Mouse (Mus musculus): ENCODE measurements around the gene Mc3r. TPM values are rescaled to one million over a fixed set of nuclear protein-coding genes. Genes with fewer than 3 reads are reported as not detected.

Gene Mc3r
- polyA plus RNA-seq, 1 experiment from 2014 or later, result not detected

DNA sequence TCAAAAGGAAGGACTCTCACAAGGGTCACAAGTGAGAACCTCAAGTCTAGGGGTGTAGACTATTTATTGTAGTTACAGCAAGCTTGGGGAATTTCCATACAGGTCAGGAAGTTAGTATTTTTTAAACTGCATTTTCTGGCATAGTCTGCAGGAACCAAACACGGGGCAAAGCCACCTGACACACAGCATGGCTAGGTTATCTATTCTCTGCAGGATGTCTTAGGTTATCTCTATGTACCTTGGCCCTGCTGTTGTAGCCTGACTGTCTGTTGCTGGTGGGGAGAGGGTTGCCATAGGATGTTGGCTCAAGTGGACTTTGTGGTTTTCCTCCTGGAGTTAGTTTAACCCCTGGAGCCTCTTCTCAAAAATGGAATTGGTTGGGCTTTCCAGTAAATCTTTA, 49.8 kb downstream of the Mc3r start:
- H3K4me1 ChIP-seq (ENCODE audit: control insufficient read depth, insufficient read depth, low read length), result no peaks in the 10 kb centered on the region
- H3K4me3 ChIP-seq (ENCODE audit: low read depth, low read length), result no peak overlapping the region
- 79% methylated on average over 1 of the region's 1 CpGs for WGBS
- H3K27ac ChIP-seq (replicated peaks; ENCODE audit: low read depth, low read length), result no peak overlapping the region
- ATAC-seq (ENCODE audit: insufficient number of reproducible peaks, low FRiP score, low TSS enrichment, low read depth) (no peak), DNase-seq (ENCODE audit: low spot score) (no peak)
- no peak overlapping the region for H3K9ac ChIP-seq (ENCODE audit: low read length)
- no peaks in the 10 kb centered on the region for H3K36me3 ChIP-seq (ENCODE audit: control insufficient read depth, insufficient read depth, low read length)
- H3K9me3 ChIP-seq (ENCODE audit: control insufficient read depth, low read length), result no peaks in the 10 kb centered on the region
- no peaks in the 10 kb centered on the region for H3K27me3 ChIP-seq (ENCODE audit: control insufficient read depth, insufficient read depth, low read length)
- no peak overlapping the region for H3K4me2 ChIP-seq (ENCODE audit: low read depth, severe bottlenecking)

DNA sequence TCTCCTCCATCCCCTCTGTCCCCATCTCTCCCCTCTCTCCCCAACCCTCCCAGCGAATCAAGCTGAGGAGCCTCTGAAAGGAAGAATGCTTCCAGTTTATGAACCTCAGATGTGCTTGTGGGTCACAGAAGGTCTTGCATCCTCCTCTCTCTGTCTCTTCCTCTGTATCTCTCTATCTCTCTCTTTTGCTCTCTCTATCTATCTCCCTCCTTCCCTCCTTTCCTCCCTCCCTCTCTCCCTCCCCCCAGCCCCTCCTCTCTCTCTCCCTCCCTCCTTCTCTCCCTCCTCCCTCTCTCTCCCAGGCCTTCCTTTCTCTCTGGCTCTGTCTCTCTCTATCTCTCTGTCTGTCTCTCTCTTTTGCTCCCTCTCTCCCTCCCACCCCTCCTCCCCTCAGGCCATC, 50.2 kb downstream of the Mc3r start:
- DNase-seq (ENCODE audit: low spot score) (no peak), ATAC-seq (ENCODE audit: insufficient number of reproducible peaks, low FRiP score, low TSS enrichment, low read depth) (no peak)
- Histone ChIP-seq H3K36me3 (ENCODE audit: control insufficient read depth, insufficient read depth, low read length) (no peaks in the 10 kb centered on the region), H3K27ac (replicated peaks; ENCODE audit: low read depth, low read length) (no peak overlapping the region), H3K9ac (ENCODE audit: low read length) (no peak overlapping the region), H3K4me1 (ENCODE audit: control insufficient read depth, insufficient read depth, low read length) (no peaks in the 10 kb centered on the region), H3K4me2 (ENCODE audit: low read depth, severe bottlenecking) (no peak overlapping the region), H3K9me3 (ENCODE audit: control insufficient read depth, low read length) (no peaks in the 10 kb centered on the region), H3K4me3 (ENCODE audit: low read depth, low read length) (no peak overlapping the region), H3K27me3 (ENCODE audit: control insufficient read depth, insufficient read depth, low read length) (no peaks in the 10 kb centered on the region)
- WGBS, result 43% methylated on average over 1 of the region's 1 CpGs

GRCm38 (mm10) chr2:172299126-172299921, 51.0 kb downstream of the Mc3r start:
- H3K9me3 ChIP-seq (ENCODE audit: control insufficient read depth, low read length), result no peaks in the 10 kb centered on the region
- WGBS, result 20% methylated on average over 14 of the region's 14 CpGs
- no peak overlapping the region for H3K4me2 ChIP-seq (ENCODE audit: low read depth, severe bottlenecking)
- ATAC-seq (ENCODE audit: insufficient number of reproducible peaks, low FRiP score, low TSS enrichment, low read depth) (no peak), DNase-seq (ENCODE audit: low spot score) (no peak)
- no peaks in the 10 kb centered on the region for H3K36me3 ChIP-seq (ENCODE audit: control insufficient read depth, insufficient read depth, low read length)
- no peak overlapping the region for H3K27ac ChIP-seq (replicated peaks; ENCODE audit: low read depth, low read length)
- H3K4me1 ChIP-seq (ENCODE audit: control insufficient read depth, insufficient read depth, low read length), result no peaks in the 10 kb centered on the region
- H3K9ac ChIP-seq (ENCODE audit: low read length), result no peak overlapping the region
- no peak overlapping the region for H3K4me3 ChIP-seq (ENCODE audit: low read depth, low read length)
- no peaks in the 10 kb centered on the region for H3K27me3 ChIP-seq (ENCODE audit: control insufficient read depth, insufficient read depth, low read length)

Other genes starting within 250 kb of the Mc3r start
- gene Cbln4, start 205.0 kb upstream of the Mc3r start, polyA plus RNA-seq (2014; fragmentation: Nextera tagmentation; extraction: Ambion mirVana), result 5.8 and 7.3 TPM in 2 replicates
- gene Fam210b, start 97.1 kb downstream of the Mc3r start, polyA plus RNA-seq (2014; fragmentation: Nextera tagmentation; extraction: Ambion mirVana), result 14.9 and 15.9 TPM in 2 replicates
- 219 and 224 TPM in 2 replicates for gene Aurka, start 122.0 kb downstream of the Mc3r start, polyA plus RNA-seq (2014; fragmentation: Nextera tagmentation; extraction: Ambion mirVana)
- gene Cstf1, start 122.2 kb downstream of the Mc3r start, polyA plus RNA-seq (2014; fragmentation: Nextera tagmentation; extraction: Ambion mirVana), result 52.1 and 60.3 TPM in 2 replicates
- gene Cass4, start 145.3 kb downstream of the Mc3r start, polyA plus RNA-seq (2014; fragmentation: Nextera tagmentation; extraction: Ambion mirVana), result 0.11 and 0.35 TPM in 2 replicates
- 74.6 and 78.9 TPM in 2 replicates for gene Rtf2, start 192.1 kb downstream of the Mc3r start, polyA plus RNA-seq (2014; fragmentation: Nextera tagmentation; extraction: Ambion mirVana)
- gene Gcnt7, start 210.1 kb downstream of the Mc3r start, polyA plus RNA-seq (2014; fragmentation: Nextera tagmentation; extraction: Ambion mirVana), result 0.56 and 1.1 TPM in 2 replicates
- gene Fam209, start 224.0 kb downstream of the Mc3r start, polyA plus RNA-seq (2014; fragmentation: Nextera tagmentation; extraction: Ambion mirVana), result not detected in 2 replicates